Mouse (Mus musculus): Measurements from ENCODE around the gene Ldb2. TPM values are rescaled to one million over a fixed set of nuclear protein-coding genes. Genes with fewer than 3 reads are reported as not detected.

Ldb2 gene
- total RNA-seq, 4 experiments from 2014 or later: 62.0 to 71.8 (median 67.8) TPM

GRCm38 (mm10) chr5:44719872-44720271, 79.6 kb downstream of the Ldb2 start:
- peak in 1 of 2 experiments; percentile 41 for DNase-seq (ENCODE audit: low spot score in 2 of 2)

GRCm38 (mm10) chr5:44714508-44714907, 85.0 kb downstream of the Ldb2 start:
- DNase-seq (ENCODE audit: low spot score in 2 of 2): no peak

GRCm38 (mm10) chr5:44713181-44713789, 86.2 kb downstream of the Ldb2 start:
- no peak for DNase-seq (ENCODE audit: low spot score in 2 of 2)

- DNase-seq (ENCODE audit: low spot score in 2 of 2): no peak
Observed at GRCm38 (mm10) chr5:44711211-44711610, 88.3 kb downstream of the Ldb2 start.

- DNase-seq (ENCODE audit: low spot score in 2 of 2): no peak
Observed at GRCm38 (mm10) chr5:44710132-44710871, 89.2 kb downstream of the Ldb2 start.

- DNase-seq (ENCODE audit: low spot score in 2 of 2): no peak
Observed at GRCm38 (mm10) chr5:44709276-44709675, 90.2 kb downstream of the Ldb2 start.

GRCm38 (mm10) chr5:44707946-44708345, 91.5 kb downstream of the Ldb2 start:
- DNase-seq (ENCODE audit: low spot score in 2 of 2): no peak

- DNase-seq (ENCODE audit: low spot score in 2 of 2): no peak
Observed at GRCm38 (mm10) chr5:44706997-44707698, 92.3 kb downstream of the Ldb2 start.

GRCm38 (mm10) chr5:44697993-44698392, 101.5 kb downstream of the Ldb2 start:
- no peak for DNase-seq (ENCODE audit: low spot score in 2 of 2)

- DNase-seq (ENCODE audit: low spot score in 2 of 2): no peak
Observed at GRCm38 (mm10) chr5:44696548-44696947, 102.9 kb downstream of the Ldb2 start.

GRCm38 (mm10) chr5:44693674-44694073, 105.8 kb downstream of the Ldb2 start:
- no peak for DNase-seq (ENCODE audit: low spot score in 2 of 2)

GRCm38 (mm10) chr5:44686344-44686743, 113.1 kb downstream of the Ldb2 start:
- no peak for DNase-seq (ENCODE audit: low spot score in 2 of 2)

- DNase-seq (ENCODE audit: low spot score in 2 of 2): no peak
Observed at GRCm38 (mm10) chr5:44681054-44681638, 118.3 kb downstream of the Ldb2 start.

- DNase-seq (ENCODE audit: low spot score in 2 of 2): no peak
Observed at GRCm38 (mm10) chr5:44677814-44678213, 121.7 kb downstream of the Ldb2 start.

GRCm38 (mm10) chr5:44676145-44676754, 123.2 kb downstream of the Ldb2 start:
- no peak for DNase-seq (ENCODE audit: low spot score in 2 of 2)

GRCm38 (mm10) chr5:44670336-44670735, 129.1 kb downstream of the Ldb2 start:
- DNase-seq (ENCODE audit: low spot score in 2 of 2): no peak

GRCm38 (mm10) chr5:44667907-44668306, 131.6 kb downstream of the Ldb2 start:
- DNase-seq (ENCODE audit: low spot score in 2 of 2): no peak

- no peak for DNase-seq (ENCODE audit: low spot score in 2 of 2)
Observed at GRCm38 (mm10) chr5:44667383-44667782, 132.1 kb downstream of the Ldb2 start.

GRCm38 (mm10) chr5:44659651-44660050, 139.8 kb downstream of the Ldb2 start:
- no peak for DNase-seq (ENCODE audit: low spot score in 2 of 2)

- DNase-seq (ENCODE audit: low spot score in 2 of 2): no peak
Observed at GRCm38 (mm10) chr5:44656707-44657106, 142.8 kb downstream of the Ldb2 start.

GRCm38 (mm10) chr5:44654403-44654802, 145.1 kb downstream of the Ldb2 start:
- no peak for DNase-seq (ENCODE audit: low spot score in 2 of 2)

- DNase-seq (ENCODE audit: low spot score in 2 of 2): no peak
Observed at GRCm38 (mm10) chr5:44646842-44647190, 152.7 kb downstream of the Ldb2 start.
